Mouse (Mus musculus): ENCODE results near the gene Nbas.

DNA sequence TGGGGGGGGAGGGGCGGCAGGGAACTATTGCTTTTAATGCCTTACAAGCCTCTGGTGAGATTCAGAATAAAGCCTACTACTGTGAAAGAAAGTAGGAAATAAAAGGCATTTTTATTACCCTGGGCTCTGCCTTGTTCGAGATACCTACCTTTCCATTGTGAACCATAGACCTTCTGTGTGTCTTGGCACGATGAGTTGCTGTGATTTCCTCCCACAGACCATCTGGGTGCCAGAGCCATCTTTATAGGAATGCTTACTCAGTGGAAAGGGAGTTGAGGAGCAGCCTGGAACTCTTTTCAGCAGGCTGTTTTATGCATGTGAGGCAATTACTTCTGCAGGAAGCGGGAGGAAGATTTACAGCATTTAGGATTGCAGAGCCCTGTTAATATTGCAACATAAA is 329.6 kb downstream of the Nbas start:
- TF ChIP-seq CTCF (IDR thresholded peaks at IDR 0.05; ENCODE audit: low read depth) (no peak), EP300 (IDR thresholded peaks at IDR 0.05; ENCODE audit: low read depth) (no peak)

Measured in liver, postnatal 0 days (tissue).